Mouse (Mus musculus): Measurements from ENCODE around the gene Atp6v1g1.

GRCm38 (mm10) chr4:63559127-63559697 is 14.6 kb downstream of the Atp6v1g1 start:
- no peak for TF ChIP-seq CTCF (conservative IDR thresholded peaks at IDR 0.05 in 1 of 2, IDR thresholded peaks at IDR 0.05 in 1 of 2; ENCODE audit: low read depth in 2 of 2, low read length in 2 of 2)
- no peak for TF ChIP-seq RAD21 (IDR thresholded peaks at IDR 0.05; ENCODE audit: low read depth, low read length)
- no peak for TF ChIP-seq UBTF (IDR thresholded peaks at IDR 0.05; ENCODE audit: low read depth, low read length)
- TF ChIP-seq EP300 (IDR thresholded peaks at IDR 0.05; ENCODE audit: low read length) = no peak
- TF ChIP-seq POLR2AphosphoS2 (IDR thresholded peaks at IDR 0.05; ENCODE audit: low read depth, low read length) = no peak
- no peak for TF ChIP-seq POLR2A (IDR thresholded peaks at IDR 0.05; ENCODE audit: low read depth, low read length)
- TF ChIP-seq MYC (IDR thresholded peaks at IDR 0.05; ENCODE audit: low read depth, low read length) = no peak
- no peak for TF ChIP-seq ZNF384 (IDR thresholded peaks at IDR 0.05; ENCODE audit: low read depth, low read length)
- TF ChIP-seq KAT2A (IDR thresholded peaks at IDR 0.05; ENCODE audit: insufficient replicate concordance, low read length) = no peak
- no peak for TF ChIP-seq MEF2A (IDR thresholded peaks at IDR 0.05; ENCODE audit: borderline replicate concordance, low read depth, low read length)
- no peak for TF ChIP-seq ZMIZ1 (IDR thresholded peaks at IDR 0.05; ENCODE audit: low read depth, low read length)
- no peak for TF ChIP-seq MAZ (IDR thresholded peaks at IDR 0.05; ENCODE audit: low read depth, low read length)
- TF ChIP-seq NRF1 (IDR thresholded peaks at IDR 0.05; ENCODE audit: low read depth, low read length) = no peak

Data from CH12.LX (cell line).